Mouse (Mus musculus) liver, postnatal 0 days (tissue): ENCODE data around the gene Xpot.

ENCODE experiments used
- CTCF ChIP-seq: sonication (generic); IDR thresholded peaks from 2 replicates; pipeline ENCODE4 v1.5.1; 2016; ENCODE audit warnings: antibody characterized with exemption, low read depth
- EP300 ChIP-seq: IDR thresholded peaks from 2 replicates; pipeline ENCODE4 v1.6.1; 2016; ENCODE audit warnings: antibody characterized with exemption, low read depth, mild to moderate bottlenecking

DNA sequence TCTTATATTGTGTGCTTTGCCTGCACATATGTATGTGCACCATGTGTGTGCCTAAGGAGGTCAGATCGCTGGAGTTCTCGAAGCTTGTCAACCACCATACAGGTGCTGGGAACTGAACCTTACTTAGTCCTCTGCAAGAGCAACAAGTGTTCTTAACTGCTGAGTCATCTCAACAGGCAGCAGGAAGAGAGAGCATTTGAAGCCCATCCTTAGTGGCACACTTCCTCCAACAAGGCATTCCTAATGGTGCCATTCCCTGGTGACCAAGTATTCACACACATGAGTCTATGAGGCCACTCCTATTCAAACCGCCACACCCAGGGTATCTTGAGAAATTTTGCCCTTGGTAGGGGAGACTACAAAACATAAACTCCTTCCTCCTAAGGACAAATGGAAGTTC is 84.0 kb downstream of the Xpot start:
- TF ChIP-seq EP300 (no peak), CTCF (no peak)
